ENCODE assay signal across 9 mouse cellular contexts in the genomic region with DNA sequence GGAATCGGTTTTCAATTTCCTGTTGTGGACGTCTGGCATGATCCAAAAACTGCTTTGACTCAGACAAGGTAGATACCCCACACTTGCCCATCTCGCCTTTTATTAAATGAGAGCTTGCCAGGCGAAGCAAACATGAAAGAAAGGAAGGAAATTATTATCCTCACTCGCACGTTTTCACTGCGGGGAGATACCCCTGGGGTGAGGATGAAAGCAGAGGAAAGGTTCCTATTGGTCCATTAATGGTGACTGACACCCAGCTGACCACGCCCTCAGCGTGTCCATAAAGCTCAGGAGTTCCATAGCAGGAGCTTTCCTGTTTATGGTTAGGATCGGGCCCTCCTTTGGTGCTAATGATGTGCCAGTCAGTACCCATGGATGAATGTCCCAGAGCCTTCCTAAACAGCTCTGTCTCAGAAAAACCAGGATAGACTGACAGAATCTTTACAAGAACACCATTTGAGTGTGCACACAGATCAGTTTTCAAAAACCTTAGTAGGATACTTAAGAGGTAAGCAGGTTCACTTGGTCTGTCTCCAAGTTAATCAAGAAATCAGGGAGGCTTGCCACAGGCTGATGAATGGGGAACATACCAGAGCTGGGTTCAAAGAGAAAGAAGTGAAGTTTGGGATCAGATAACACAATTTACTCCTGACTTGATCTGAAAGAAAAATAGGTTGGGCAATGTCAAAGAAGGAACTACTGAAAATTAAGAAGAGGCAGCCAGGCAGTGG.
DNase-seq lines count a peak whose midpoint lies in the region; ATAC-seq lines count a peak whose summit lies in the region.
"Had no signal": no experiment of that assay in that cellular context is flagged by ENCODE, and none has a peak within 500 bp of the region (broad histone marks: within the 10 kb centered on the region; RNA-seq: fewer than 3 reads in every experiment).

No protein-coding gene starts in this region.

- DNase-seq in heart, adult 18-20 months = no peak
- DNase-seq in CD4-positive helper T cell, adult 2 months (ENCODE audit: low read depth, low spot score) = peak; percentile 18
- DNase-seq in forebrain, embryonic 14.5 days (ENCODE audit: low spot score) = peak; percentile 52
- peak; percentile 52 for DNase-seq in mesoderm, embryonic 11.5 days (ENCODE audit: low read depth, low spot score)
- DNase-seq in cerebellum, postnatal 4 days (ENCODE audit: low spot score in 2 of 2) = no peak
- DNase-seq in cerebellum, adult 18-20 months = no peak
- DNase-seq in thymus, postnatal 25 days = no peak
- DNase-seq: lung, adult 2 months had no signal

- no peaks in the 10 kb centered on the region for H3K9me3 ChIP-seq in heart, embryonic 11.5 days (replicated peaks; ENCODE audit: control insufficient read depth, low read length)
- no peaks in the 10 kb centered on the region for H3K9me3 ChIP-seq in forebrain, embryonic 14.5 days (replicated peaks; ENCODE audit: control insufficient read depth, low read length)

- 10% methylated on average over 10 of the region's 10 CpGs for WGBS in heart, embryonic 11.5 days (ENCODE audit: insufficient replicate concordance)
- 15% methylated on average over 10 of the region's 10 CpGs for WGBS in forebrain, embryonic 14.5 days

- no peaks in the 10 kb centered on the region for H3K4me1 ChIP-seq in heart, embryonic 11.5 days (ENCODE audit: control insufficient read depth, insufficient read depth, low read length)
- peaks cover 11% of the 10 kb centered on the region; the same call in 1 of the 2 replicates for H3K4me1 ChIP-seq in forebrain, embryonic 14.5 days (ENCODE audit: control insufficient read depth, insufficient read depth, low read length)

- 0 out of 2 replicates have a peak, but pooled peaks cover 5% of the 10 kb centered on the region for H3K27me3 ChIP-seq in heart, embryonic 11.5 days (ENCODE audit: control insufficient read depth, insufficient read depth, low read length)
- H3K27me3 ChIP-seq in forebrain, embryonic 14.5 days (replicated peaks; ENCODE audit: control insufficient read depth, insufficient read depth, low read length) = no peaks in the 10 kb centered on the region

- 0 out of 2 replicates have a peak, but pooled peaks have one; percentile 14 for ATAC-seq in heart, embryonic 11.5 days (replicated peaks; ENCODE audit: insufficient number of reproducible peaks, low FRiP score, low TSS enrichment)
- ATAC-seq in forebrain, embryonic 14.5 days = peak; percentile 78

- no peaks in the 10 kb centered on the region for H3K36me3 ChIP-seq in heart, embryonic 11.5 days (ENCODE audit: control insufficient read depth, insufficient read depth, low read length)
- H3K36me3 ChIP-seq in forebrain, embryonic 14.5 days (ENCODE audit: control insufficient read depth, insufficient read depth, low read length) = no peaks in the 10 kb centered on the region

- peak overlapping the region; percentile 59 for H3K4me2 ChIP-seq in heart, embryonic 11.5 days
- peak overlapping the region; percentile 40 for H3K4me2 ChIP-seq in forebrain, embryonic 14.5 days (ENCODE audit: low read length)

- H3K9ac ChIP-seq in heart, embryonic 11.5 days (ENCODE audit: low read depth, low read length) = no peak overlapping the region
- H3K9ac ChIP-seq in forebrain, embryonic 14.5 days (ENCODE audit: low read length) = no peak overlapping the region

- no peak overlapping the region for H3K27ac ChIP-seq in heart, embryonic 11.5 days (ENCODE audit: low read depth, low read length)
- no peak overlapping the region for H3K27ac ChIP-seq in forebrain, embryonic 14.5 days (ENCODE audit: low read depth, low read length)

- peak overlapping the region; percentile 28 for H3K4me3 ChIP-seq in heart, embryonic 11.5 days (ENCODE audit: low read depth, low read length)
- 0 out of 2 replicates have a peak overlapping the region, but pooled peaks have one; percentile 5 for H3K4me3 ChIP-seq in forebrain, embryonic 14.5 days (ENCODE audit: low read depth, low read length)

Comparison
In these comparisons a context has a peak if more than half of its experiments do, and no peak if none do; other contexts are left out.
1. DNase-seq: peak in CD4-positive helper T cell, adult 2 months (single experiment), forebrain, embryonic 14.5 days (single experiment) and mesoderm, embryonic 11.5 days (single experiment); none in heart, adult 18-20 months (0 of 2), cerebellum, postnatal 4 days (0 of 2), cerebellum, adult 18-20 months (0 of 2) and thymus, postnatal 25 days (single experiment).